8 mouse cellular contexts compared by ENCODE assay signal in the genomic region with DNA sequence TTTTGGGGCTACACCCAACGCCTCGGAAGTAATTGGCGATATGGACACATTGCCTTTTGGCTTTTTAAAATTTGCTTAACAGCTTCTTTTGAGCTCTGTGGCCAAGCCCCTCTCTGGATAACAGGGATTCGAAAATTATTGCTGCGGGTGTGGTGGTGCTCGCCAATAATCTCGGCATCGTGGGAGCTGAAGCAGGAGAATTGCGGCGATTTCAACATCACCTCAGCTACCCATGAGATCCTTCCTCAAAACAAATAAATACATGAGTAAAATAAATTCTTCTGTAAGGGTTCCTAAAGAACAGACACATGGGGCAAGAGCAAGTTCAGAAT. TPM values are rescaled to one million over a fixed set of nuclear protein-coding genes. Genes with fewer than 3 reads are reported as not detected.
DNase-seq lines count a peak whose midpoint lies in the region; ATAC-seq and TF ChIP-seq lines count a peak whose summit lies in the region.

No protein-coding gene starts in this region.

- peaks cover 42% of the 10 kb centered on the region for H3K36me3 ChIP-seq in erythroblast, embryonic 14.5 days (ENCODE audit: control insufficient read depth)
- H3K36me3 ChIP-seq in testis, adult 2 months (ENCODE audit: control insufficient read depth, insufficient read depth, low read length) = no peaks in the 10 kb centered on the region; the same call in 1 of the 2 replicates
- peaks cover 38% of the 10 kb centered on the region for H3K36me3 ChIP-seq in liver, embryonic 13.5 days
- H3K36me3 ChIP-seq in stomach, postnatal 0 days (ENCODE audit: control insufficient read depth, insufficient read depth, low read length) = peaks cover 19% of the 10 kb centered on the region

- H3K4me1 ChIP-seq in erythroblast, embryonic 14.5 days (ENCODE audit: control insufficient read depth) = peaks cover 32% of the 10 kb centered on the region
- H3K4me1 ChIP-seq in testis, adult 2 months (ENCODE audit: control insufficient read depth, insufficient read depth, low read length) = no peaks in the 10 kb centered on the region; the same call in none of the 2 replicates
- peaks cover 40% of the 10 kb centered on the region for H3K4me1 ChIP-seq in liver, embryonic 13.5 days (replicated peaks)
- H3K4me1 ChIP-seq in stomach, postnatal 0 days (replicated peaks; ENCODE audit: control insufficient read depth, insufficient read depth) = no peaks in the 10 kb centered on the region

- peak overlapping the region; percentile 73 for H3K27ac ChIP-seq in testis, adult 2 months (ENCODE audit: control insufficient read depth, insufficient read depth, low read depth, low read length)
- peak overlapping the region; percentile 60 for H3K27ac ChIP-seq in liver, embryonic 13.5 days
- H3K27ac ChIP-seq in stomach, postnatal 0 days (replicated peaks) = peak overlapping the region; percentile 87

- no peak for TF ChIP-seq EP300 in stomach, postnatal 0 days (optimal IDR thresholded peaks at IDR 0.05)

- WGBS in liver, embryonic 13.5 days (ENCODE audit: insufficient replicate concordance) = under 1% methylated on average over 10 of the region's 10 CpGs
- WGBS in stomach, postnatal 0 days = under 1% methylated on average over 10 of the region's 10 CpGs

- H3K9ac ChIP-seq in liver, embryonic 13.5 days = peak overlapping the region; percentile 92
- peak overlapping the region; percentile 70 for H3K9ac ChIP-seq in stomach, postnatal 0 days (ENCODE audit: low read length)

- DNase-seq in testis, postnatal 14 days (ENCODE audit: low spot score) = no peak
- DNase-seq in liver, embryonic 13.5 days = no peak
- DNase-seq in stomach, postnatal 0 days (ENCODE audit: low spot score) = no peak
- DNase-seq in embryo, embryonic 10 days (ENCODE audit: low spot score) = no peak
- no peak for DNase-seq in embryo, embryonic 10.5 days (ENCODE audit: low spot score)

- TF ChIP-seq CTCF in testis, adult 2 months (IDR thresholded peaks at IDR 0.05; ENCODE audit: control insufficient read depth, insufficient read depth, insufficient replicate concordance, low read depth, low read length) = no peak
- TF ChIP-seq CTCF in stomach, postnatal 0 days (IDR thresholded peaks at IDR 0.05; ENCODE audit: low read depth) = no peak

- peaks cover 3% of the 10 kb centered on the region for H3K9me3 ChIP-seq in erythroblast, embryonic 14.5 days (ENCODE audit: control insufficient read depth, low read length)
- H3K9me3 ChIP-seq in liver, embryonic 13.5 days (replicated peaks) = no peaks in the 10 kb centered on the region
- H3K9me3 ChIP-seq in stomach, postnatal 0 days (ENCODE audit: control insufficient read depth, low read length) = no peaks in the 10 kb centered on the region

- no peak for TF ChIP-seq POLR2A in testis, adult 2 months (IDR thresholded peaks at IDR 0.05; ENCODE audit: control insufficient read depth, low read depth, low read length)

- H3K27me3 ChIP-seq in erythroblast, embryonic 14.5 days (ENCODE audit: control insufficient read depth) = no peaks in the 10 kb centered on the region
- H3K27me3 ChIP-seq in testis, adult 2 months (ENCODE audit: control insufficient read depth, insufficient read depth, low read length) = no peaks in the 10 kb centered on the region
- no peaks in the 10 kb centered on the region for H3K27me3 ChIP-seq in liver, embryonic 13.5 days
- no peaks in the 10 kb centered on the region for H3K27me3 ChIP-seq in stomach, postnatal 0 days (ENCODE audit: control insufficient read depth, insufficient read depth, low read length)

- ATAC-seq in erythroblast, adult 5-6 weeks (replicated peaks; ENCODE audit: low FRiP score, poor library complexity, severe bottlenecking) = no peak; the same call in 1 of the 2 replicates
- ATAC-seq in liver, embryonic 13.5 days (ENCODE audit: low read depth) = no peak
- ATAC-seq in stomach, postnatal 0 days (ENCODE audit: low FRiP score, low TSS enrichment) = no peak; the same call in 1 of the 2 replicates

- H3K4me3 ChIP-seq in erythroblast, embryonic 14.5 days (replicated peaks) = peak overlapping the region; percentile 96
- H3K4me3 ChIP-seq in testis, adult 2 months (ENCODE audit: control insufficient read depth, low read depth, low read length) = peak overlapping the region; percentile 91
- H3K4me3 ChIP-seq in liver, embryonic 13.5 days (replicated peaks) = peak overlapping the region; percentile 84
- peak overlapping the region; percentile 93 for H3K4me3 ChIP-seq in stomach, postnatal 0 days (ENCODE audit: low read depth, low read length)

- peak overlapping the region; percentile 79 for H3K4me2 ChIP-seq in liver, embryonic 13.5 days
- H3K4me2 ChIP-seq in stomach, postnatal 0 days (replicated peaks; ENCODE audit: low read depth) = peak overlapping the region; percentile 52

RNA-seq across cellular contexts. Expression of a gene that starts 0.3 kb away (rescaled TPM):
- polyA plus RNA-seq in erythroblast, embryonic 14.5 days (2012) = 22.6 and 32.2 TPM in 2 replicates
- 241 and 306 TPM in 2 replicates for total RNA-seq in erythroblast, adult 5-6 weeks (2015; ENCODE audit: low replicate concordance)
- 280 and 382 TPM in 2 replicates for total RNA-seq in erythroblast, adult 5-6 weeks (2017; ENCODE audit: low replicate concordance)
- 120 and 126 TPM in 2 replicates for polyA plus RNA-seq in testis, adult 2 months (2012; rRNA removed)
- 436 and 468 TPM in 2 replicates for polyA plus RNA-seq in liver, embryonic 13.5 days (2015; fragmentation: Nextera tagmentation; extraction: Ambion mirVana)
- polyA plus RNA-seq in stomach, postnatal 0 days (2015; fragmentation: Nextera tagmentation; extraction: Ambion mirVana) = 585 and 586 TPM in 2 replicates

RNA-seq across cellular contexts. Expression of a gene that starts 6.8 kb away (rescaled TPM):
- not detected in 2 replicates for polyA plus RNA-seq in erythroblast, embryonic 14.5 days (2012)
- not detected in 2 replicates for total RNA-seq in erythroblast, adult 5-6 weeks (2015; ENCODE audit: low replicate concordance)
- total RNA-seq in erythroblast, adult 5-6 weeks (2017; ENCODE audit: low replicate concordance) = not detected in 2 replicates
- 174 and 181 TPM in 2 replicates for polyA plus RNA-seq in testis, adult 2 months (2012; rRNA removed)
- 0.19 and 0.22 TPM in 2 replicates for polyA plus RNA-seq in liver, embryonic 13.5 days (2015; fragmentation: Nextera tagmentation; extraction: Ambion mirVana)
- not detected in 2 replicates for polyA plus RNA-seq in stomach, postnatal 0 days (2015; fragmentation: Nextera tagmentation; extraction: Ambion mirVana)

RNA-seq across cellular contexts. Expression of a gene that starts 16.2 kb away (rescaled TPM):
- polyA plus RNA-seq in erythroblast, embryonic 14.5 days (2012) = 1.2 and 1.3 TPM in 2 replicates
- 7.1 and 15.4 TPM in 2 replicates for total RNA-seq in erythroblast, adult 5-6 weeks (2015; ENCODE audit: low replicate concordance)
- 8.9 and 12.3 TPM in 2 replicates for total RNA-seq in erythroblast, adult 5-6 weeks (2017; ENCODE audit: low replicate concordance)
- 5.6 and 6.3 TPM in 2 replicates for polyA plus RNA-seq in testis, adult 2 months (2012; rRNA removed)
- polyA plus RNA-seq in liver, embryonic 13.5 days (2015; fragmentation: Nextera tagmentation; extraction: Ambion mirVana) = 7.0 and 7.7 TPM in 2 replicates
- polyA plus RNA-seq in stomach, postnatal 0 days (2015; fragmentation: Nextera tagmentation; extraction: Ambion mirVana) = 9.0 TPM in 2 replicates

RNA-seq across cellular contexts. Expression of a gene that starts 16.3 kb away (rescaled TPM):
- 0.41 and 0.56 TPM in 2 replicates for polyA plus RNA-seq in erythroblast, embryonic 14.5 days (2012)
- total RNA-seq in erythroblast, adult 5-6 weeks (2015; ENCODE audit: low replicate concordance) = 31.8 and 54.8 TPM in 2 replicates
- total RNA-seq in erythroblast, adult 5-6 weeks (2017; ENCODE audit: low replicate concordance) = 28.4 and 129 TPM in 2 replicates
- 21.4 and 23.1 TPM in 2 replicates for polyA plus RNA-seq in testis, adult 2 months (2012; rRNA removed)
- polyA plus RNA-seq in liver, embryonic 13.5 days (2015; fragmentation: Nextera tagmentation; extraction: Ambion mirVana) = 27.5 and 31.2 TPM in 2 replicates
- polyA plus RNA-seq in stomach, postnatal 0 days (2015; fragmentation: Nextera tagmentation; extraction: Ambion mirVana) = 84.0 and 90.1 TPM in 2 replicates

RNA-seq across cellular contexts. Expression of a gene that starts 38.0 kb away (rescaled TPM):
- 0.17 and 0.28 TPM in 2 replicates for polyA plus RNA-seq in erythroblast, embryonic 14.5 days (2012)
- 3.3 and 4.0 TPM in 2 replicates for total RNA-seq in erythroblast, adult 5-6 weeks (2015; ENCODE audit: low replicate concordance)
- 3.6 and 4.5 TPM in 2 replicates for total RNA-seq in erythroblast, adult 5-6 weeks (2017; ENCODE audit: low replicate concordance)
- 2.5 TPM in 2 replicates for polyA plus RNA-seq in testis, adult 2 months (2012; rRNA removed)
- 0.88 TPM in 2 replicates for polyA plus RNA-seq in liver, embryonic 13.5 days (2015; fragmentation: Nextera tagmentation; extraction: Ambion mirVana)
- polyA plus RNA-seq in stomach, postnatal 0 days (2015; fragmentation: Nextera tagmentation; extraction: Ambion mirVana) = 0.73 and 0.75 TPM in 2 replicates

Comparison
In these comparisons a context has a peak if more than half of its experiments do, and no peak if none do; other contexts are left out.
1. RNA of a gene that starts 6.8 kb away (polyA plus RNA-seq): 174 to 181 TPM in testis, adult 2 months; 0.19 to 0.22 TPM in liver, embryonic 13.5 days, not detected in stomach, postnatal 0 days and not detected in erythroblast, embryonic 14.5 days; every median in the first group is over 100 times any median in the second.
2. Peak in every context shown above with its lines, with median percentiles within 50 percentile points of each other: H3K4me3 ChIP-seq and H3K27ac ChIP-seq.